Mouse (Mus musculus) cortical plate, adult 2 months (tissue): Measurements from ENCODE around the gene Aldh8a1.

Source experiments
- CTCF ChIP-seq: fragments of 200-500 bp; IDR thresholded peaks from 2 replicates; pipeline ENCODE4 v1.5.1; 2011; ENCODE audit warnings: mild to moderate bottlenecking, control low read depth, low read length; ENCODE audit not compliant: insufficient read depth; ENCODE audit errors: extremely low read depth
- POLR2A ChIP-seq: fragments of 200-500 bp; IDR thresholded peaks from 2 replicates; pipeline ENCODE4 v1.6.1; 2011; ENCODE audit warnings: mild to moderate bottlenecking, low read length, control low read depth; ENCODE audit not compliant: insufficient read depth; ENCODE audit errors: extremely low read depth

GRCm38 (mm10) chr10:21367481-21367880 is 9.6 kb upstream of the Aldh8a1 start:
- TF ChIP-seq POLR2A (no peak), CTCF (no peak)
